Mouse (Mus musculus) MN1 (cell line): ENCODE results near the gene Olfr342.

ENCODE experiments used
- DNase-seq: peaks from one replicate; pipeline ENCODE4 v3.0.0-alpha.2; 2016; ENCODE audit warnings: low spot score

The Olfr342 gene

GRCm38 (mm10) chr2:36524698-36525097 is at the start of gene Olfr342:
TSS of gene Olfr342 (plus strand) at chr2:36524998.
- no peak for DNase-seq

- DNase-seq = no peak
Observed at GRCm38 (mm10) chr2:36482368-36482767, 42.4 kb upstream of the Olfr342 start, which contains the start of gene Olfr341. TSS of gene Olfr341 (minus strand) at chr2:36482468.

- no peak for DNase-seq
Observed at GRCm38 (mm10) chr2:36565156-36565555, 40.4 kb downstream of the Olfr342 start.

GRCm38 (mm10) chr2:36566362-36566761 is 41.6 kb downstream of the Olfr342 start, which contains the start of gene Olfr344:
TSS of gene Olfr344 (plus strand) at chr2:36566662.
- no peak for DNase-seq

GRCm38 (mm10) chr2:36567022-36567421 is 42.2 kb downstream of the Olfr342 start:
- DNase-seq = no peak

- no peak for DNase-seq
Observed at GRCm38 (mm10) chr2:36567845-36568244, 43.0 kb downstream of the Olfr342 start.
